Mouse (Mus musculus): ENCODE results near the gene Zfp184. TPM values are rescaled to one million over a fixed set of nuclear protein-coding genes. Genes with fewer than 3 reads are reported as not detected.
"Not testable (repeated sequence)": the region's sequence is repeated elsewhere in the genome, so short reads cannot be mapped to it uniquely, and the experiment has no call there.

Gene Zfp184
- polyA plus RNA-seq (2014; fragmentation: Nextera tagmentation; extraction: Ambion mirVana), result 25.9 and 27.5 TPM in 2 replicates

- Histone ChIP-seq H3K36me3 (ENCODE audit: control insufficient read depth, insufficient read depth, low read length) (no peaks in the 10 kb centered on the region; the same call in 1 of the 2 replicates), H3K4me2 (ENCODE audit: low read depth, low read length, severe bottlenecking) (peak within 1 kb of the TSS; percentile 82), H3K27ac (ENCODE audit: low read depth, low read length) (peak within 1 kb of the TSS; percentile 81), H3K27me3 (ENCODE audit: control insufficient read depth, insufficient read depth, low read length) (no peaks in the 10 kb centered on the region), H3K9ac (ENCODE audit: low read length) (peak within 1 kb of the TSS; percentile 92), H3K4me3 (ENCODE audit: low read depth, low read length) (peak within 1 kb of the TSS; percentile 82), H3K9me3 (ENCODE audit: control insufficient read depth, low read length) (no peaks in the 10 kb centered on the region), H3K4me1 (replicated peaks; ENCODE audit: control insufficient read depth, insufficient read depth, low read length) (no peaks in the 10 kb centered on the region; the same call in 1 of the 2 replicates)
- DNase-seq (ENCODE audit: low spot score), result peak; percentile 95
- peak; percentile 94 for ATAC-seq (replicated peaks; ENCODE audit: low FRiP score)
- WGBS, result under 1% methylated on average over 50 of the region's 50 CpGs
Observed at GRCm38 (mm10) chr13:21944926-21945740, at the start of gene Zfp184. TSS of gene Zfp184 (plus strand) at chr13:21945094.

GRCm38 (mm10) chr13:21896549-21897244 is 48.2 kb upstream of the Zfp184 start:
- H3K9ac ChIP-seq (ENCODE audit: low read length), result peak overlapping the region; percentile 70
- peak overlapping the region; percentile 54 for H3K4me2 ChIP-seq (ENCODE audit: low read depth, low read length, severe bottlenecking)
- H3K27me3 ChIP-seq (ENCODE audit: control insufficient read depth, insufficient read depth, low read length), result no peaks in the 10 kb centered on the region
- no peaks in the 10 kb centered on the region for H3K4me1 ChIP-seq (replicated peaks; ENCODE audit: control insufficient read depth, insufficient read depth, low read length)
- H3K36me3 ChIP-seq (ENCODE audit: control insufficient read depth, insufficient read depth, low read length), result no peaks in the 10 kb centered on the region
- no peak overlapping the region for H3K27ac ChIP-seq (ENCODE audit: low read depth, low read length)
- H3K4me3 ChIP-seq (ENCODE audit: low read depth, low read length), result peak overlapping the region; percentile 50
- no peaks in the 10 kb centered on the region for H3K9me3 ChIP-seq (ENCODE audit: control insufficient read depth, low read length)
- peak; percentile 97 for ATAC-seq (replicated peaks; ENCODE audit: low FRiP score)
- 4% methylated on average over 24 of the region's 24 CpGs for WGBS
- peak; percentile 95 for DNase-seq (ENCODE audit: low spot score)

DNA sequence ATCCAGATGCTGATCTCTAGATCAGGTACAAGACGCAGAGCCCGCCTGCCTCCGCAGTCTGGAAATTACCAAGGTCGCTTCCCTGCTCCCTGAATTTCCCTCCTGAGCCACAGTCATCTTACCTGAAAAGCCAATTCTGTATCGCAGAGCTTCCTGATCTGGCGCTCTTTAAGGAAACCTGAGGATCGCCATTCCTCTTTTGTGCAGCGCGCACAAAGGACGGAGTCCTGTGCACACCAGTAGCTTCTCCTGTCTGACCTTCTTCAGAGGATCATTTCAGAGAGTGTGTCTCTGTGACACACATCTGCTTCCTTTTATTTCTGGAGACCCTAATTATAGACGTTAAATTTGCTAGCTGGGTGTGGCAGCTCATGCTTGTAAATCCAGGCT is 47.7 kb upstream of the Zfp184 start:
- H3K27ac ChIP-seq (ENCODE audit: low read depth, low read length), result no peak overlapping the region
- ATAC-seq (replicated peaks; ENCODE audit: low FRiP score) (peak; percentile 60; the same call in 1 of the 2 replicates), DNase-seq (ENCODE audit: low spot score) (no peak)
- no peaks in the 10 kb centered on the region for H3K4me1 ChIP-seq (replicated peaks; ENCODE audit: control insufficient read depth, insufficient read depth, low read length)
- H3K36me3 ChIP-seq (ENCODE audit: control insufficient read depth, insufficient read depth, low read length), result no peaks in the 10 kb centered on the region
- no peaks in the 10 kb centered on the region for H3K27me3 ChIP-seq (ENCODE audit: control insufficient read depth, insufficient read depth, low read length)
- H3K4me2 ChIP-seq (ENCODE audit: low read depth, low read length, severe bottlenecking), result peak overlapping the region; percentile 54
- H3K4me3 ChIP-seq (ENCODE audit: low read depth, low read length), result peak overlapping the region; percentile 50
- WGBS, result under 1% methylated on average over 11 of the region's 11 CpGs
- H3K9me3 ChIP-seq (ENCODE audit: control insufficient read depth, low read length), result no peaks in the 10 kb centered on the region
- H3K9ac ChIP-seq (ENCODE audit: low read length), result peak overlapping the region; percentile 70

- H3K4me1 ChIP-seq (replicated peaks; ENCODE audit: control insufficient read depth, insufficient read depth, low read length); H3K27me3 ChIP-seq (ENCODE audit: control insufficient read depth, insufficient read depth, low read length); DNase-seq (ENCODE audit: low spot score); H3K4me3 ChIP-seq (ENCODE audit: low read depth, low read length); H3K9ac ChIP-seq (ENCODE audit: low read length); H3K9me3 ChIP-seq (ENCODE audit: control insufficient read depth, low read length); H3K27ac ChIP-seq (ENCODE audit: low read depth, low read length); H3K36me3 ChIP-seq (ENCODE audit: control insufficient read depth, insufficient read depth, low read length); H3K4me2 ChIP-seq (ENCODE audit: low read depth, low read length, severe bottlenecking); ATAC-seq (replicated peaks; ENCODE audit: low FRiP score): not testable (repeated sequence)
- WGBS, result 95% methylated on average over 9 of the region's 9 CpGs
Observed at GRCm38 (mm10) chr13:21900870-21901565, 43.9 kb upstream of the Zfp184 start.

- ATAC-seq (replicated peaks; ENCODE audit: low FRiP score), result no peak
- WGBS, result 58% methylated on average over 3 of the region's 3 CpGs
Observed at GRCm38 (mm10) chr13:21903500-21903899, 41.4 kb upstream of the Zfp184 start.

GRCm38 (mm10) chr13:21904090-21904489 is 40.8 kb upstream of the Zfp184 start:
- H3K4me3 ChIP-seq (ENCODE audit: low read depth, low read length); ATAC-seq (replicated peaks; ENCODE audit: low FRiP score); H3K9ac ChIP-seq (ENCODE audit: low read length); H3K9me3 ChIP-seq (ENCODE audit: control insufficient read depth, low read length); H3K27me3 ChIP-seq (ENCODE audit: control insufficient read depth, insufficient read depth, low read length); H3K27ac ChIP-seq (ENCODE audit: low read depth, low read length); DNase-seq (ENCODE audit: low spot score); H3K36me3 ChIP-seq (ENCODE audit: control insufficient read depth, insufficient read depth, low read length); H3K4me1 ChIP-seq (replicated peaks; ENCODE audit: control insufficient read depth, insufficient read depth, low read length); H3K4me2 ChIP-seq (ENCODE audit: low read depth, low read length, severe bottlenecking): not testable (repeated sequence)
- 76% methylated on average over 4 of the region's 4 CpGs for WGBS

More at GRCm38 (mm10) chr13:21903500-21903899, 41.4 kb upstream of the Zfp184 start:
- H3K4me3 ChIP-seq (ENCODE audit: low read depth, low read length), result no peak overlapping the region
- H3K4me1 ChIP-seq (replicated peaks; ENCODE audit: control insufficient read depth, insufficient read depth, low read length), result no peaks in the 10 kb centered on the region
- no peak for DNase-seq (ENCODE audit: low spot score)
- H3K36me3 ChIP-seq (ENCODE audit: control insufficient read depth, insufficient read depth, low read length), result no peaks in the 10 kb centered on the region
- H3K27ac ChIP-seq (ENCODE audit: low read depth, low read length), result no peak overlapping the region
- no peak overlapping the region for H3K4me2 ChIP-seq (ENCODE audit: low read depth, low read length, severe bottlenecking)
- no peak overlapping the region for H3K9ac ChIP-seq (ENCODE audit: low read length)
- H3K9me3 ChIP-seq (ENCODE audit: control insufficient read depth, low read length), result no peaks in the 10 kb centered on the region
- H3K27me3 ChIP-seq (ENCODE audit: control insufficient read depth, insufficient read depth, low read length), result no peaks in the 10 kb centered on the region

DNA sequence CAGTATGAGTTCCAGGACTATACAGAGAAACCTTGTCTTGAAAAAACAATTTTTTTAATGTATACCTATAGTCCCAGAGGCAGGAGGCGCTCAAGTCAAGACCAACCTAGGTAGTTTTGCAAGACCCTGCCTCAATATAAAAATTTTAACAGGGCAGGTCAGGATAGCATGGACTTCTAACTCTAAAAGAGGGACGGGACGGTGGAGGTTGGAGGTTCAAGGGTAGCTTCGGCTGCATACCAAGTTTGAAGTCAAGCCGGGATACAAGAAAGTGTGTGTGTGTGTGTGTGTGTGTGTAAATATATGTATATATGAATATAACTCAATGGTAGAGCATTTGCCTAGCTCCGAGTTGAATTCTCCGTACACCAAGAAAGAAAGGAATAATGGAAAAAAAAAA is 38.6 kb upstream of the Zfp184 start:
- ATAC-seq (replicated peaks; ENCODE audit: low FRiP score) (no peak), DNase-seq (ENCODE audit: low spot score) (no peak)
- Histone ChIP-seq H3K36me3 (ENCODE audit: control insufficient read depth, insufficient read depth, low read length) (no peaks in the 10 kb centered on the region), H3K4me3 (ENCODE audit: low read depth, low read length) (no peak overlapping the region), H3K4me1 (replicated peaks; ENCODE audit: control insufficient read depth, insufficient read depth, low read length) (no peaks in the 10 kb centered on the region), H3K9ac (ENCODE audit: low read length) (no peak overlapping the region), H3K27ac (ENCODE audit: low read depth, low read length) (no peak overlapping the region), H3K9me3 (ENCODE audit: control insufficient read depth, low read length) (no peaks in the 10 kb centered on the region), H3K4me2 (ENCODE audit: low read depth, low read length, severe bottlenecking) (no peak overlapping the region), H3K27me3 (ENCODE audit: control insufficient read depth, insufficient read depth, low read length) (no peaks in the 10 kb centered on the region)
- 28% methylated on average over 7 of the region's 7 CpGs for WGBS

- Histone ChIP-seq H3K4me2 (ENCODE audit: low read depth, low read length, severe bottlenecking) (peak overlapping the region; percentile 43), H3K4me3 (ENCODE audit: low read depth, low read length) (peak overlapping the region; percentile 24), H3K27ac (ENCODE audit: low read depth, low read length) (no peak overlapping the region), H3K9ac (ENCODE audit: low read length) (no peak overlapping the region), H3K27me3 (ENCODE audit: control insufficient read depth, insufficient read depth, low read length) (no peaks in the 10 kb centered on the region), H3K36me3 (ENCODE audit: control insufficient read depth, insufficient read depth, low read length) (no peaks in the 10 kb centered on the region), H3K9me3 (ENCODE audit: control insufficient read depth, low read length) (no peaks in the 10 kb centered on the region), H3K4me1 (replicated peaks; ENCODE audit: control insufficient read depth, insufficient read depth, low read length) (no peaks in the 10 kb centered on the region)
- ATAC-seq (replicated peaks; ENCODE audit: low FRiP score) (peak; percentile 58), DNase-seq (ENCODE audit: low spot score) (peak; percentile 66)
- 2% methylated on average over 22 of the region's 22 CpGs for WGBS
Observed at GRCm38 (mm10) chr13:21906946-21907806, 37.7 kb upstream of the Zfp184 start.
